Mouse (Mus musculus) gastrocnemius, postnatal 4 days (tissue): ENCODE data around the gene Cwc15. TPM values are rescaled to one million over a fixed set of nuclear protein-coding genes. Genes with fewer than 3 reads are reported as not detected.

Experiments
- DNase-seq, 2 experiments: peaks; one replicate each; pipeline ENCODE4 v3.0.0; 2021 to 2022; ENCODE audit warnings: low spot score in 2 of 2, mixed read lengths in 2 of 2
- total RNA-seq, 2 experiments: library from RNA; stranded (reverse); gene quantifications; 2 replicates each; pipeline ENCODE4 v1.2.3; 2021

Gene Cwc15
- total RNA-seq, 2 experiments from 2014 or later, result 107 to 117 TPM

GRCm38 (mm10) chr9:14547584-14548365 lies 47.4 kb downstream of the Cwc15 start:
- DNase-seq, result peak in 1 of 2 experiments; percentile 36

- no peak for DNase-seq
Observed at GRCm38 (mm10) chr9:14548366-14548761, 47.9 kb downstream of the Cwc15 start.

DNA sequence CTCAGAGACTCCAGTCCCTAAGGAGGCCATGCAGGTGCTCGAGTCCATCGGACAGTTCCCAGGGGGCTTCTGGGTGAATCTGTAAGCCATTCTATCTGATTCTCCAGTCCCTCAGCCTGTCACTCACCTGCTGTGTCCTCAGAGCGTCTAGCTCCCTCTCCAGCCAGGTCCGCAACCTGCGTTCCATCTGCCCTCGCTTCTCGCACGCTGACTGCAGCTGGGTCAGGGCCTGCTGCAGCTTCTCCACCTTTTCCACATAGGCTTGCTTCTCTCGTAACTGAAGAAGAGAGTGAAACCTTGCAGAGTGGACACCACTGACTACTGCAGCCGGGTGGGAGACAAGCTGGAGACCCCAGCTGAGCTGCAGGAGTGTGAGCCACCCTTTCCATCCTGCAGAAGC lies 57.9 kb downstream of the Cwc15 start:
- DNase-seq, result no peak

GRCm38 (mm10) chr9:14559430-14559829 lies 59.0 kb downstream of the Cwc15 start:
- DNase-seq, result no peak

GRCm38 (mm10) chr9:14559996-14560395 lies 59.6 kb downstream of the Cwc15 start:
- DNase-seq, result no peak

Other genes with a start within 250 kb of the Cwc15 start
- gene Sesn3, start 225.6 kb upstream of the Cwc15 start, total RNA-seq, result 10 to 100 TPM; 42.1 to 49.8 TPM
- 10 to 100 TPM; 15.4 to 18.1 TPM for gene Endod1, start 119.1 kb upstream of the Cwc15 start, total RNA-seq
- under 1 TPM; 0.10 to 0.12 TPM for gene Kdm4d, start 135 bp upstream of the Cwc15 start, total RNA-seq
- gene Amotl1, start 144.4 kb downstream of the Cwc15 start, total RNA-seq, result 100 to 1,000 TPM; 330 to 368 TPM
- under 1 TPM; 0.23 to 0.25 TPM for gene Piwil4, start 240.1 kb downstream of the Cwc15 start, total RNA-seq